Mouse (Mus musculus) CD4-positive helper T cell, adult 2 months (primary cell): ENCODE measurements around the gene Slc38a9.
"Not testable (repeated sequence)": the region's sequence is repeated elsewhere in the genome, so short reads cannot be mapped to it uniquely, and the experiment has no call there.

Experiments used
- DNase-seq: peaks from one replicate; pipeline ENCODE4 v3.0.0-alpha.2; 2012; ENCODE audit warnings: low read depth, missing footprints, low spot score

Gene Slc38a9

GRCm38 (mm10) chr13:112683312-112683711 lies 22.8 kb downstream of the Slc38a9 start:
- no peak for DNase-seq

- no peak for DNase-seq
Measured at GRCm38 (mm10) chr13:112683970-112684369, 23.4 kb downstream of the Slc38a9 start.

GRCm38 (mm10) chr13:112686155-112686554 lies 25.6 kb downstream of the Slc38a9 start:
- no peak for DNase-seq

GRCm38 (mm10) chr13:112692870-112693553 lies 32.5 kb downstream of the Slc38a9 start:
- no peak for DNase-seq

- DNase-seq, result no peak
Measured at GRCm38 (mm10) chr13:112695526-112696240, 35.1 kb downstream of the Slc38a9 start.

- DNase-seq, result no peak
Measured at GRCm38 (mm10) chr13:112701256-112701655, 40.7 kb downstream of the Slc38a9 start.

- DNase-seq, result no peak
Measured at GRCm38 (mm10) chr13:112706351-112706750, 45.8 kb downstream of the Slc38a9 start.

GRCm38 (mm10) chr13:112720078-112720736 lies 59.7 kb downstream of the Slc38a9 start:
- no peak for DNase-seq

- DNase-seq, result no peak
Measured at GRCm38 (mm10) chr13:112721946-112722729, 61.6 kb downstream of the Slc38a9 start.

GRCm38 (mm10) chr13:112724260-112724659 lies 63.7 kb downstream of the Slc38a9 start:
- DNase-seq, result not testable (repeated sequence)

GRCm38 (mm10) chr13:112726002-112726401 lies 65.5 kb downstream of the Slc38a9 start:
- no peak for DNase-seq

GRCm38 (mm10) chr13:112733311-112733710 lies 72.8 kb downstream of the Slc38a9 start:
- no peak for DNase-seq

GRCm38 (mm10) chr13:112734906-112735713 lies 74.6 kb downstream of the Slc38a9 start:
- DNase-seq, result no peak

- DNase-seq, result no peak
Measured at GRCm38 (mm10) chr13:112736407-112736806, 75.9 kb downstream of the Slc38a9 start.

GRCm38 (mm10) chr13:112737110-112737509 lies 76.6 kb downstream of the Slc38a9 start:
- DNase-seq, result no peak

- DNase-seq, result no peak
Measured at GRCm38 (mm10) chr13:112738005-112738404, 77.5 kb downstream of the Slc38a9 start.

GRCm38 (mm10) chr13:112740073-112740472 lies 79.5 kb downstream of the Slc38a9 start:
- no peak for DNase-seq

- DNase-seq, result no peak
Measured at GRCm38 (mm10) chr13:112742076-112742830, 81.7 kb downstream of the Slc38a9 start.

GRCm38 (mm10) chr13:112743647-112744046 lies 83.1 kb downstream of the Slc38a9 start:
- no peak for DNase-seq
